Mouse (Mus musculus) forebrain, embryonic 11.5 days (tissue): ENCODE data around the gene Wnt1. TPM values are rescaled to one million over a fixed set of nuclear protein-coding genes. Genes with fewer than 3 reads are reported as not detected.

Experiments
- ATAC-seq: fragments of 200-750 bp; cut with Nextera tagmentation; replicated peaks from 2 replicates; pipeline ENCODE4 v1.8.0; 2017; ENCODE audit warnings: moderate TSS enrichment; ENCODE audit not compliant: low FRiP score
- DNase-seq: peaks from one replicate; pipeline ENCODE4 v3.0.0-alpha.2; 2017; ENCODE audit warnings: low spot score
- H3K27ac ChIP-seq: fragments of 300-500 bp; sonication (generic); 2 replicates; pipeline ENCODE4 v1.5.1; 2014; ENCODE audit warnings: low read depth, low read length
- H3K27me3 ChIP-seq: fragments of 300-500 bp; sonication (generic); 2 replicates; pipeline ENCODE4 v1.6.1; 2014; ENCODE audit warnings: mild to moderate bottlenecking, low read length, mixed read lengths; ENCODE audit not compliant: control insufficient read depth, insufficient read depth
- H3K36me3 ChIP-seq: fragments of 300-500 bp; sonication (generic); 2 replicates; pipeline ENCODE4 v1.6.1; 2014; ENCODE audit warnings: mild to moderate bottlenecking, low read length, moderate library complexity, mixed read lengths; ENCODE audit not compliant: control insufficient read depth, insufficient read depth
- H3K4me1 ChIP-seq: fragments of 300-500 bp; sonication (generic); replicated peaks from 2 replicates; pipeline ENCODE4 v1.6.1; 2014; ENCODE audit warnings: low read length, mixed read lengths; ENCODE audit not compliant: control insufficient read depth, insufficient read depth
- H3K4me2 ChIP-seq: fragments of 300-500 bp; sonication (generic); 2 replicates; pipeline ENCODE4 v1.6.1; 2014; ENCODE audit warnings: low read depth, mild to moderate bottlenecking, low read length, moderate library complexity, mixed read lengths; ENCODE audit not compliant: severe bottlenecking
- H3K4me3 ChIP-seq: fragments of 300-500 bp; sonication (generic); 2 replicates; pipeline ENCODE4 v1.5.1; 2014; ENCODE audit warnings: low read depth, low read length
- H3K9ac ChIP-seq: fragments of 300-500 bp; sonication (generic); 2 replicates; pipeline ENCODE4 v1.6.1; 2014; ENCODE audit warnings: low read length
- H3K9me3 ChIP-seq: fragments of 300-500 bp; sonication (generic); 2 replicates; pipeline ENCODE4 v1.6.1; 2016; ENCODE audit warnings: low read length, mixed read lengths; ENCODE audit not compliant: control insufficient read depth
- WGBS: fragments of 180-500 bp; shearing (Covaris S2); extraction: QIAGEN DNeasy Blood & Tissue Kit; methylation state at CpG from one replicate; pipeline ENCODE4 v1.1.7; 2014; 5-methylcytosine and 5-hydroxymethylcytosine counted together
- polyA plus RNA-seq: library from polyadenylated mRNA; unstranded; fragments of >200 nt; fragmentation: Nextera tagmentation; extraction: Ambion mirVana; gene quantifications from 2 replicates; pipeline ENCODE4 v1.2.1, GENCODE M21; 2014

The Wnt1 gene
- polyA plus RNA-seq, 1 experiment from 2014 or later, result 0.68 TPM

GRCm38 (mm10) chr15:98781166-98781565, 8.5 kb upstream of the Wnt1 start:
- no peak for ATAC-seq
- no peak for DNase-seq
- Histone ChIP-seq H3K4me3 (no peak overlapping the region), H3K27ac (no peak overlapping the region), H3K9ac (no peak overlapping the region), H3K4me2 (no peak overlapping the region), H3K27me3 (peaks cover 73% of the 10 kb centered on the region), H3K9me3 (no peaks in the 10 kb centered on the region), H3K4me1 (peaks cover 8% of the 10 kb centered on the region), H3K36me3 (no peaks in the 10 kb centered on the region)
- 34% methylated on average over 6 of the region's 6 CpGs for WGBS

- H3K27ac ChIP-seq, result no peak overlapping the region
- H3K4me1 ChIP-seq, result peaks cover 5% of the 10 kb centered on the region; the same call in 1 of the 2 replicates
- H3K9me3 ChIP-seq, result no peaks in the 10 kb centered on the region
- H3K9ac ChIP-seq, result no peak overlapping the region
- no peak overlapping the region for H3K4me3 ChIP-seq
- no peak overlapping the region for H3K4me2 ChIP-seq
- ATAC-seq (no peak), DNase-seq (peak; percentile 64)
- 37% methylated on average over 7 of the region's 7 CpGs for whole genome bisulfite sequencing
- peaks cover 66% of the 10 kb centered on the region for H3K27me3 ChIP-seq
- no peaks in the 10 kb centered on the region for H3K36me3 ChIP-seq
Observed at GRCm38 (mm10) chr15:98785744-98786143, 3.9 kb upstream of the Wnt1 start.

GRCm38 (mm10) chr15:98787930-98788329, 1.7 kb upstream of the Wnt1 start:
- peaks cover 72% of the 10 kb centered on the region for H3K27me3 ChIP-seq
- peak; percentile 53 for DNase-seq

GRCm38 (mm10) chr15:98788972-98789660, 541 bp upstream of the Wnt1 start:
- ATAC-seq, result no peak
- no peak overlapping the region for H3K4me3 ChIP-seq
- no peak overlapping the region for H3K9ac ChIP-seq
- H3K9me3 ChIP-seq, result no peaks in the 10 kb centered on the region
- WGBS, result 12% methylated on average over 24 of the region's 24 CpGs
- no peak for DNase-seq
- 0 out of 2 replicates have a peak overlapping the region, but pooled peaks have one; percentile 24 for H3K4me2 ChIP-seq
- H3K27ac ChIP-seq, result no peak overlapping the region
- peaks cover 6% of the 10 kb centered on the region; the same call in 1 of the 2 replicates for H3K4me1 ChIP-seq
- peaks cover 81% of the 10 kb centered on the region for H3K27me3 ChIP-seq
- H3K36me3 ChIP-seq, result no peaks in the 10 kb centered on the region

More at GRCm38 (mm10) chr15:98787930-98788329, 1.7 kb upstream of the Wnt1 start:
- H3K9ac ChIP-seq, result no peak overlapping the region
- no peaks in the 10 kb centered on the region for H3K9me3 ChIP-seq
- no peak for ATAC-seq
- H3K4me1 ChIP-seq, result peaks cover 6% of the 10 kb centered on the region; the same call in 1 of the 2 replicates
- H3K27ac ChIP-seq, result no peak overlapping the region
- 44% methylated on average over 4 of the region's 4 CpGs for WGBS
- H3K4me2 ChIP-seq, result no peak overlapping the region
- no peak overlapping the region for H3K4me3 ChIP-seq
- no peaks in the 10 kb centered on the region for H3K36me3 ChIP-seq

- WGBS, result under 1% methylated on average over 23 of the region's 23 CpGs
- peak; percentile 57 for DNase-seq
- H3K4me1 ChIP-seq, result peaks cover 6% of the 10 kb centered on the region; the same call in 1 of the 2 replicates
Observed at GRCm38 (mm10) chr15:98790761-98791160, 1.1 kb downstream of the Wnt1 start.

GRCm38 (mm10) chr15:98791221-98791620, 1.6 kb downstream of the Wnt1 start:
- peak; percentile 51 for DNase-seq
- H3K27ac ChIP-seq, result no peak overlapping the region
- peaks cover 94% of the 10 kb centered on the region for H3K27me3 ChIP-seq
- no peak for ATAC-seq
- no peaks in the 10 kb centered on the region for H3K9me3 ChIP-seq
- 2% methylated on average over 12 of the region's 12 CpGs for WGBS
- H3K4me2 ChIP-seq, result no peak overlapping the region
- no peak overlapping the region for H3K4me3 ChIP-seq
- H3K4me1 ChIP-seq, result peaks cover 6% of the 10 kb centered on the region; the same call in 1 of the 2 replicates
- no peaks in the 10 kb centered on the region for H3K36me3 ChIP-seq
- H3K9ac ChIP-seq, result no peak overlapping the region

More at GRCm38 (mm10) chr15:98790761-98791160, 1.1 kb downstream of the Wnt1 start:
- Histone ChIP-seq H3K9ac (no peak overlapping the region), H3K27ac (no peak overlapping the region), H3K9me3 (no peaks in the 10 kb centered on the region), H3K4me3 (no peak overlapping the region), H3K4me2 (no peak overlapping the region), H3K36me3 (no peaks in the 10 kb centered on the region), H3K27me3 (peaks cover 90% of the 10 kb centered on the region)
- ATAC-seq, result no peak

GRCm38 (mm10) chr15:98791771-98792170, 2.1 kb downstream of the Wnt1 start:
- DNase-seq (peak; percentile 56), ATAC-seq (no peak)
- Histone ChIP-seq H3K9me3 (no peaks in the 10 kb centered on the region), H3K9ac (no peak overlapping the region), H3K4me3 (no peak overlapping the region), H3K36me3 (no peaks in the 10 kb centered on the region), H3K4me1 (peaks cover 11% of the 10 kb centered on the region), H3K4me2 (no peak overlapping the region), H3K27ac (no peak overlapping the region), H3K27me3 (peaks cover 98% of the 10 kb centered on the region)
- WGBS, result under 1% methylated on average over 23 of the region's 23 CpGs

- H3K4me2 ChIP-seq, result no peak overlapping the region
- H3K4me1 ChIP-seq, result peaks cover 16% of the 10 kb centered on the region
- H3K27ac ChIP-seq, result no peak overlapping the region
- no peaks in the 10 kb centered on the region for H3K9me3 ChIP-seq
- WGBS, result 1% methylated on average over 75 of the region's 75 CpGs
- ATAC-seq (no peak), DNase-seq (peak; percentile 50)
- H3K27me3 ChIP-seq, result peaks cover 98% of the 10 kb centered on the region
- no peak overlapping the region for H3K4me3 ChIP-seq
- no peak overlapping the region for H3K9ac ChIP-seq
- H3K36me3 ChIP-seq, result no peaks in the 10 kb centered on the region
Observed at GRCm38 (mm10) chr15:98792233-98793020, 2.8 kb downstream of the Wnt1 start.
